Mouse (Mus musculus): ENCODE measurements around the gene Nfic. TPM values are rescaled to one million over a fixed set of nuclear protein-coding genes. Genes with fewer than 3 reads are reported as not detected.

The Nfic gene
- total RNA-seq, 2 experiments from 2014 or later = 60.0 to 60.1 TPM

GRCm38 (mm10) chr10:81406504-81407440 lies 48.7 kb downstream of the Nfic start:
- no peak for DNase-seq (ENCODE audit: low spot score in 2 of 2)
- peak overlapping the region; percentile 96 for H3K27ac ChIP-seq
- no peak for TF ChIP-seq CTCF (conservative IDR thresholded peaks at IDR 0.05)
- peak overlapping the region; percentile 23 for H3K4me3 ChIP-seq

- no peak overlapping the region for H3K4me3 ChIP-seq
- H3K27ac ChIP-seq = 0 out of 2 replicates have a peak overlapping the region, but pooled peaks have one; percentile 96
- DNase-seq (ENCODE audit: low spot score in 2 of 2) = peak in 1 of 2 experiments; percentile 70
- TF ChIP-seq CTCF (conservative IDR thresholded peaks at IDR 0.05) = peak; percentile 89
Observed at GRCm38 (mm10) chr10:81405588-81406201, 49.7 kb downstream of the Nfic start.

- DNase-seq (ENCODE audit: low spot score in 2 of 2) = no peak
- Histone ChIP-seq H3K27ac (no peak overlapping the region), H3K4me3 (no peak overlapping the region)
- no peak for TF ChIP-seq CTCF (conservative IDR thresholded peaks at IDR 0.05)
Observed at GRCm38 (mm10) chr10:81404720-81405119, 50.7 kb downstream of the Nfic start.

- TF ChIP-seq CTCF (conservative IDR thresholded peaks at IDR 0.05) = no peak
- DNase-seq (ENCODE audit: low spot score in 2 of 2) = no peak
- H3K4me3 ChIP-seq = no peak overlapping the region
- 0 out of 2 replicates have a peak overlapping the region, but pooled peaks have one; percentile 86 for H3K27ac ChIP-seq
Observed at GRCm38 (mm10) chr10:81404082-81404481, 51.4 kb downstream of the Nfic start.

GRCm38 (mm10) chr10:81403511-81403910 lies 51.9 kb downstream of the Nfic start:
- TF ChIP-seq CTCF (conservative IDR thresholded peaks at IDR 0.05) = no peak
- DNase-seq (ENCODE audit: low spot score in 2 of 2) = no peak
- Histone ChIP-seq H3K4me3 (no peak overlapping the region), H3K27ac (peak overlapping the region; percentile 86)

GRCm38 (mm10) chr10:81402227-81402765 lies 53.1 kb downstream of the Nfic start:
- TF ChIP-seq CTCF (conservative IDR thresholded peaks at IDR 0.05) = no peak

GRCm38 (mm10) chr10:81401521-81402226 lies 53.8 kb downstream of the Nfic start:
- peak in 1 of 2 experiments; percentile 60 for DNase-seq (ENCODE audit: low spot score in 2 of 2)
- Histone ChIP-seq H3K27ac (peak overlapping the region; percentile 86), H3K4me3 (no peak overlapping the region)
- peak; percentile 49 for TF ChIP-seq CTCF (conservative IDR thresholded peaks at IDR 0.05)

More at GRCm38 (mm10) chr10:81402227-81402765, 53.1 kb downstream of the Nfic start:
- DNase-seq (ENCODE audit: low spot score in 2 of 2) = no peak
- peak overlapping the region; percentile 86 for H3K27ac ChIP-seq
- no peak overlapping the region for H3K4me3 ChIP-seq

GRCm38 (mm10) chr10:81401205-81401520 lies 54.3 kb downstream of the Nfic start:
- DNase-seq (ENCODE audit: low spot score in 2 of 2) = no peak
- Histone ChIP-seq H3K4me3 (no peak overlapping the region), H3K27ac (peak overlapping the region; percentile 86)
- no peak for TF ChIP-seq CTCF (conservative IDR thresholded peaks at IDR 0.05)

- Histone ChIP-seq H3K27ac (peak overlapping the region; percentile 86), H3K4me3 (peak overlapping the region; percentile 1; the same call in 1 of the 2 replicates)
- DNase-seq (ENCODE audit: low spot score in 2 of 2) = no peak
- no peak for TF ChIP-seq CTCF (conservative IDR thresholded peaks at IDR 0.05)
Observed at GRCm38 (mm10) chr10:81400371-81401204, 54.8 kb downstream of the Nfic start.

GRCm38 (mm10) chr10:81399798-81400308 lies 55.6 kb downstream of the Nfic start:
- no peak for TF ChIP-seq CTCF (conservative IDR thresholded peaks at IDR 0.05)
- Histone ChIP-seq H3K27ac (no peak overlapping the region; the same call in 1 of the 2 replicates), H3K4me3 (no peak overlapping the region; the same call in 1 of the 2 replicates)
- no peak for DNase-seq (ENCODE audit: low spot score in 2 of 2)

GRCm38 (mm10) chr10:81399296-81399695 lies 56.1 kb downstream of the Nfic start:
- no peak overlapping the region for H3K4me3 ChIP-seq
- no peak for TF ChIP-seq CTCF (conservative IDR thresholded peaks at IDR 0.05)
- DNase-seq (ENCODE audit: low spot score in 2 of 2) = no peak
- no peak overlapping the region for H3K27ac ChIP-seq
